Mouse (Mus musculus): Measurements from ENCODE around the gene Chrna9.

Gene Chrna9

DNA sequence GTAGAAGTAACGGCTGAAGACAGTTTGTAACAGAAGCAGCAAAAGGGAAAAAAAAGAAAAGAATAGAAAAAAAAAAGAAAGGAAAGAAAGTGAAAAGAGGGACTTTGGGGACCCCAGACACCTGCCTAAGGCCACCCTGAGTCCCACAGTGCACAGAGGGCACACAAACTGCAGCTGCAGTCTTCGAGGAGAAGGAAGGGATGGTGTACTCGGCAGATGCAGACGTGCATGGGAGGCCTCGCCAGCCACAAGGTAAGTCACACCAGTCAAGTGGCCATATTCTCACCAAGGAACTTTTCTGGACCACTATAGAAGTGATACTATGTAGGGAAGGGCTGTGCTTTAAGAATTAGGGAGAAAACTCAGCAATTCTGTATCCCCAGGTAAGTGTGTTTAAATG is at the start of gene Chrna9:
TSS of gene Chrna9 (plus strand) at position 139 of the 400 bp plus-strand sequence.
- no peak for DNase-seq (ENCODE audit: low read depth, low spot score)

DNA sequence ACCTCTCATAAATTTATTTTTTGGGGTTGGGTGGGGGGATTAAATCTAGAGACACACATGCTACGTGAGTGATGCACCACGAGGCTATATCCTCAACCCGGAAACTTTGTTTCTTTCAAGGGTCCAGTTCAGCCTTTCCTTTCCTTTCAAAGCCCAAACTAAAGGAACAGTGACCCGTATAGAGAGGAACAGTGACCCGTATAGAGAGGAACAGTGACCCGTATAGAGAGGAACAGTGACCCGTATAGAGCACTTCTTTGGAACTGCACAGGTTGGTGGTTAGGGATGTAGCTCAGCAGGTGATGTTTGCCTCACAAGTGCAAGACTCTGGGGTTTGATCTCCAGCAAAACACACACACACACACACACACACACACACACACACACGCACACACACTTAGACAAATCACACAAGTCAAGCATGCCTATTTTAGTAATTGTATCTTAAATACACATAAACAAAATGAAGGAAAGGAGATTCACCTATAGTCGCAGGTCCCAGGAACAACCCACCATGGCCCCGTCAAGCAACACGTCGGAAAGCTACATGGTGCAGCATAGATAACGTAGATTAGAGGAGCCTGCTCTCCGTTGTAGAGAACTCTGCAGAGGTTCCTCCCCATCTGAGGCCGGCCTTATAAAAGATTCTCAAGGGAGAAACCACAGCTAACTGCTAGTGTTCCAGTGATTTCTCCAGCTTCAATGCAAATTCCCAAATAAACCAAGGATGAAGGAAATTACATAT is 48.9 kb upstream of the Chrna9 start:
- no peak for DNase-seq (ENCODE audit: low read depth, low spot score)

DNA sequence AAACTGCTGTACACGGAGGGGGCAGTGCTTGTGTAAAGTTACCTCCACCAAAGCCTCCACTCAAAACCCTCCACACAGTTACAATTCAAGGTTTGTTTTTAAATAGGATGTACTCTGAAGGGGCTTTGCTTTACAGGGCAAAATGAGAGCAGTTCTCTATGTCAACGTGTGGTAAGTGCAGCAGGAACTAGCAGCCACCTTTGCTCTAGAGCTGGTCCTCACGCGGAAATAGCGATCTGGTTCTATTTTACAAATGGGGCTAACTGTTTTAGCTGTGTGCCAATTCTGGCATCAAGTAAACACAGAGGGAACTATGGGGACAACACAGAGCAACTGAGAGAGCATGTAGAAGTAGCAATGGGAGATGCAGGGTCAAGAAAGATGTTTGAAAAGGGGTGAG is 46.6 kb upstream of the Chrna9 start:
- no peak for DNase-seq (ENCODE audit: low read depth, low spot score)

DNA sequence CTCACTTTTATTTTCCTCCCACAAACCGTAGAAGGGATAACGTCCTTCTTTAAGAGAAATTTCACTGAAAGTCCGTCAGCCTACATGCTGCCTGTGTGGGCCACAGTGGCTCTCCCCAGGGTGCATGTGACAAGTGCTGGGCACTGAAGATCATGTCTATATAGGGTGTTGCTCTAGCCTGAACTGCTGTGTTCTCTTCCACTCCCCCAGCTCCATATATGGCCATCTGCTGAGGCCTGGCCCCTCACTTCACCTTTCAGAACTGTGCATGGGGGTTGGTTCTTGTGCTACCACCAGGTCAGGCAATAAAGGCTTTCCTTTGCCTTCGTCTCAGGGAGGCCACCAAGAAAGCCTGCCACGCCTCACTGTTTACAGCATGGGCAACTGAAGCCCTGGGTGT is 45.7 kb upstream of the Chrna9 start:
- DNase-seq (ENCODE audit: low read depth, low spot score) = no peak

DNA sequence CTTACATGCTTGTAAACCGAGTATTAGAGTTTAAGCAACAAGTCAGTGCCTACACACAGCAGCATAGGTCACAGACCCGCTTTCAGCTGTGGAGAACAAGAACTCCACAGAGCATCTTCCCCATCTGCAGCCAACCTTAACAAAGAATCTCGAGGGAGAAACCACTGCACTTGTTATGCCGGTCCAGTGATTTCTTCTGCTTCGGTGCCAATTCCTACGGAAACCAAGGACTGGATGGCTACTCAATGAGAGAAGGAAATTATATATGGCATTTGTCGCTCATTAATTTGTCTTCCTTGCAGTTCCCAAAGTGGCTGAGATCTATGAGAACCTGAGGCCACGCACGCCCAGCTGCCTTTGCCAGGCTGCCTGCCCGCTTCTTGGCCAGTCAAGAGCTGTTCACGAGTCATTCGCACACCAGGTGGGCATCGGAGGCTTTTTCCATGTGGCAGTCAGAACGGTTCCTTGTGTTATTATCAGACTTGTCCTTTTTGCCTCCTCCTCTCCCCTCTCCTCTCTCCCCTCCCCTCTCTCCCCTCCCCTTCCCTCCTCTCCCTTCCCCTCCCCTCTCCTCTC is 43.4 kb upstream of the Chrna9 start:
- DNase-seq (ENCODE audit: low read depth, low spot score) = no peak

DNA sequence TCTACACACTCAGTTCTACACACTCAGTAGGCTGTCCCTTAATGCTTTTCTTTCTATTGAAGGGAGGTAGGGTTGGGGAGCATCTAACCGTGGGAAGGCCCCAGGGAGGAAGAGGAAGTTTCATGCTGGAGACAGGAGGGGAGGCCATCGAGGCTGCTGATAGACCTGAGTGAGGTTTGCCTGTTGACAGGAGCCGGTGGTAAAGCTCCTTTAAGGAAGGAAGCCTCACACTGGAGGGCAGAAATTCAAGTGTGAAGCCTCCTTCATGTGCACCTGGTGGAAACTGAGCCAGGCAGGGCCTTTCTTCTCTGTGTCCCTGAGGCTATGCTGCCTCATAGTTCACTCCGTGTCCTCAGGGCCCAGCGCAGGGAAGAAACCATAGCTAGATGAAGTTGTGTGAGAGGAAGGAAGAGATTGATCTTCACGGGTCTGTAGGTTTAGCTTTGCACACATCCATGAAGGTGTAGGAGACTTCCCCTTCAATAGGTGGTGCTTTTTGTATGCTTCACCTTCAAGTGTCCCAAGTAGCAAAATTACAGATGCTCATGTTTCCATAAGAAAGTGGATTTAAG is 39.5 kb upstream of the Chrna9 start:
- DNase-seq (ENCODE audit: low read depth, low spot score) = no peak

DNA sequence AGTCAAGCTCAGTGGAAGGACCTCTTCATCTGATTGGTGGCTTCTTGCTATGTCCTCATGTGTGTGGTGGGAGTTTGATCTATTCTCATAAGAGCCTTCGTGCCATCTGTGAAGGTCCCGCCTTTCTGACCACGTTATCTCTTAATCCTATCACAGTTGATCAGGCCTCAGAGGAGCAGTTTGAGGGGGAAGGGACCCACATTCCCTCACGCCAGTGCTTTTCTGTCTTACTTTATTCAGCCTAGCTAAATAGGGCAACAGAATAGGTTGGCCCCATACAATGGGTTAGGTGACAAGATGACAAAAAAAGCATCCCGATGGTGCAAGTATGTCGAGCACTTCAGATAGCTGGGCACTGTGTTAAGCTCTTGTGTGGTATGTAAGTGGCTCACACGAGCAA is 39.0 kb upstream of the Chrna9 start:
- DNase-seq (ENCODE audit: low read depth, low spot score) = no peak

DNA sequence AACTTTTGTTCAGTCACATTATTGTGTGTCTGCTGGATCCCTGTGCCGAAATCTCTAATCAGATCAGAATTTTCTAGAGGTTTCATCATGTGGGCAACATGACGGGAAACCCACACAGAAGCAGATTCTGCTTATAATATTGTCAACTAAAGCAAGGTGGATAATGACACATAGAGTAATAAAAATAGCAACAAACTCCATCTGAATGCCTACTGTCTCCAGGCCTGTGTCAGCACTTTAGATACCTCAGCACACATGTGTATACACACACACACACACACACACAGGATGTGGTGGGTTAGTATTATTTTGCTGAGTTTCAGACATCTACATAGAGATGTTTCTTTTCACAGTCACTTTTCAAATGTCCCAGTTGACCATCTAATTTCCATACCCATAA is 37.0 kb upstream of the Chrna9 start:
- DNase-seq (ENCODE audit: low read depth, low spot score) = peak; percentile 72

DNA sequence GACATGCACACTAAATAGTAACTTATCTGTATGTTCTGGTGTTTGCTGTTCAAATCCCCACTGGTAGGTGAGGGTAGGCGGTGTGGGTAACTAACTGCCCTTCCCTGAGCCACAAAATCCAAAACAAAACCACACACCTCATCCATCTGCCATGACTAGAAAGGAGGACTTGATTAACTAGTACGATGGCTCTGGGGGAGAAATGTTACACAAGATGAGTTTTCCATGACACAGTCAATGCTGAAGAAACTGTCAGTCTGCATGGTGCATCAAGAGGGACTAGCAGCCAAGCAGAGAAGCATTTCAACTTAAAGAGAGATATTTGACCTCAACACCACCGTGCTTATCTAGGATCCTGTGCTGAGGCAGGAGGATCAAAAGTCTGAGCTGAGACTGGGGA is 36.0 kb upstream of the Chrna9 start:
- DNase-seq (ENCODE audit: low read depth, low spot score) = no peak

DNA sequence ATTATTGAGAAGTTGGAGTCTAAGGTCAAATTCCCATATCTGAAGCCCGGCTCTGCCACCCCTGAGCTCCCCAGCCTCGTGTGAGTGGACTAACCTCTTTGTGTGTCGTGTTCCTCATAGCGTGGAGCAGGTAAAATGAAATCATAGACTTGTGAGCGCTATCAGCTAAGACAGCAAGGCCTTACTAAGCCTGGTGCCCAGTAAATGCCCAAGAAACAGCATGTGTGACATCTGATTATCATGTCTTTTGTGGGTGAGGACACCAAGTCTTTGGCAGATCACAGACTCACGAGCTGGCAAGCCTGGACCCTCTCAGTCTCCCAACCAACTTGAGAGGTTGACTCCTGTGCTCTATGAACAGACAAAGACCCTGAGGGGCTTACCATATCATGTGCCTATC is 34.6 kb upstream of the Chrna9 start:
- no peak for DNase-seq (ENCODE audit: low read depth, low spot score)

DNA sequence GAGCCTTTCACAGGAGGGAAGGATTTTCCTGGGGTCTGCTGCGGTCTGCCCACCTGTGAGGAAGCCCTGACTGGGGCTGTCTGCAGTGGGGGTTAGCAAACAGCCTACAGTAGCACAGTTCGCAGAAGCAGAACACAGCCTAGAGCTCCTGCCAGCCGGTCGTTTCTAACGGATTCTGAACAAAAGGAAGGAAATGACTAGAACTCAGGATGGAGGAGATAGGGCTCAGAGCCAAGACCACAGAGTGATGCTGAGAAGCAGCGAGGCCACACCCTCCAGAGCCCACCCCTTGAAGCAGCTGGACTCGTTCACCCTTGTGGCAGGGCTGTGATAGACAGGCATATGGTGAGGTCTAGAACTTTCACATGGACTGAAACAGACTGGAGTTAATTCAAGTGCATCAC is 33.9 kb upstream of the Chrna9 start:
- peak; percentile 82 for DNase-seq (ENCODE audit: low read depth, low spot score)

DNA sequence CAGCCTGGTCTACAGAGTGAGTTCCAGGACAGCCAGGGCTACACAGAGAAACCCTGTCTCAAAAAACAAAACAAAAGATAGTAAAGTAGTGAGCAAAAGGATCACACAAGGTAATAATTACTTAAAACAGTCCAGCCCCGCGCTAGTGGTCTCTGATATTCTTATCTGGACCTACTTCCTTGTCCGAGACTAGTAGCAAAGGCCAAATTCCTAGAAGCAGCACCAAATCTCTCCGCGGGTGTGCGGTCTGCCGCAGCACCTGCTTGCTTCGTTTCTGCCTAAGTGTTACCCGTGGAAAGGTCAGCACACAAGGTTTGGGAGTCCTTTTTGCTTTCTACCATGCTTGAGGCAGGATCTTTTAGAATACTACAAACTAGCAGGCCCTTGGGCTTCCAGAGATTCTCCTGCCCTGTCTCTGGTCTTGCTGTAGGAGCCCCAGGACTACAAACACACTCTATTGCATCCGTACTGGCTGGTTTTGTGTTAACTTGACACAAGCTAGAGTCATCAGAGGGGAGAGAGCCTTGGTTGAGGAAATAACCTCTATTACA is 32.8 kb upstream of the Chrna9 start:
- no peak for DNase-seq (ENCODE audit: low read depth, low spot score)

DNA sequence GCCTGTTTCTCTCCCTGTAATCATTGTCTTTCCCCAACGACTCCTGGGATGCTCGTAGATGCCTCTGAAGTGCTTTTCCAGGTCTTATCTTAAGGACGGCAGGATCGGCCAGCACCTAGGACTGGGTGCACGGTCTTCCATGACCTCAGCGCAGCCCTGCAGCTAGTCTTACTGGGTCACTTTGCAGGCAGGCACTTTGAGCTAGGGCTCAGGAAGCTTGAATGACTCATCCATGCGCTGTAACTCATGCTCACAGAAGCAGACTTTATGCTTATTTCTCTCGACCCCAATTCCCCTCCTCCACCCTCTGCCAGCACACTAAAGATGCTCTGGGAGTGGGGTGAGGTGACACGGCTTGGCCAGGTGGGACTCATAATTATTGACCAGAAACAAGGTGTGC is 31.9 kb upstream of the Chrna9 start:
- no peak for DNase-seq (ENCODE audit: low read depth, low spot score)

DNA sequence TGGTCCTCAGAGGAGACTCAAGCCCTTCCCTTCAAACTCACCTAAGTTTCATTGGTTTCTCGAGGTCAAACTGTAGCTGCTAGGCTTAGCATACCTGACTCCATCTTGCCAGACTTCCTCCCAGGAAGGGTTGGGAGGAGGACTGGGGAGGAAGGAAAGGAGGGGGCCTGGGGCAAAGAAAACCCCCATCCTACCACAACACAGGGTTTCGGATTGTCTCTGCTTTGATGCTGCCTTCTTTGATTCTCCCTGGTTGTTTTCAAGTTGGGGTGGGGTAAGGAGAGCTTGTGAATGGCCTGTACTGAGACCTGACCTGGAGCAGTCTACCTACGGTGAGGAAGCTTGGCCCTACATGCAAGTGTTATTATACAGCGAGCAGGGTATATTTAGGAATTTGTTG is 30.2 kb upstream of the Chrna9 start:
- DNase-seq (ENCODE audit: low read depth, low spot score) = peak; percentile 69

DNA sequence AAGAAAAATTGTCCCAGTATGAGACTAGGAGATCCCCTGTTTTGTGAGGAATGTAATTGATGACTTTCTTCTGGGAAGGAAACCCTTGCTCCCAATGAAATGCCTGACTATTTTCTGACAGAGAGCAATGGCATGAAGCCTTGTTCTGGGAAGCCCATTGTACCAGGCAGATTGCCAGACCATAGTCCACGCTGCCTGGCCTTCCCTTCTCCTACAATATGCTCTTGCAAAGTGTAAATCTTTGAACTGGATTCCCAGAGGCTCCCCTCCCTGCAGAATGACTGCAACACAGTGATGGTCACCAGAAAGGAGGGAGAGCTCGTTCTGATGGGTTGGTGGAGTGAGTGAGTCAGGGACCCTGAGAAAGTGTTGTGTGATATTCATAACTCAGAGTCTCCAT is 26.0 kb upstream of the Chrna9 start:
- no peak for DNase-seq (ENCODE audit: low read depth, low spot score)

DNA sequence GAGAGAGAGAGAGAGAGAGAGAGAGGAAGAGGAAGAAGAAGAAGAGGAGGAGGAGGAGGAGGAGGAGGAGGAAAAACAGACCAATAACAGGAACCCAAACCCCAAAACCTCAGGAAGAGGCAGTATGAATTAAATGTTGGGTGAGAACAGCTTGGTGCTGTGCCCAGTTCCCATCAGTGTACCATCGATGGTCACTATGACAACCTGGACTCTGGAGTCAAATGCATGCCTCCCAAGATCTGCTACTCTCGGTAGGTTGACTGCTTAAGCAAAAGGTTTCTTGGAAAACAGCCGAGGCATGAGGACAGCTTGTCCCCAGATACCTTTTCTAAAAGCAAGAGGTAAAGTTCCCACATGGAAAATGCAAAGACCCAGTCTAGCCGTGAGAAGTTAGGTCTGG is 25.4 kb upstream of the Chrna9 start:
- no peak for DNase-seq (ENCODE audit: low read depth, low spot score)

DNA sequence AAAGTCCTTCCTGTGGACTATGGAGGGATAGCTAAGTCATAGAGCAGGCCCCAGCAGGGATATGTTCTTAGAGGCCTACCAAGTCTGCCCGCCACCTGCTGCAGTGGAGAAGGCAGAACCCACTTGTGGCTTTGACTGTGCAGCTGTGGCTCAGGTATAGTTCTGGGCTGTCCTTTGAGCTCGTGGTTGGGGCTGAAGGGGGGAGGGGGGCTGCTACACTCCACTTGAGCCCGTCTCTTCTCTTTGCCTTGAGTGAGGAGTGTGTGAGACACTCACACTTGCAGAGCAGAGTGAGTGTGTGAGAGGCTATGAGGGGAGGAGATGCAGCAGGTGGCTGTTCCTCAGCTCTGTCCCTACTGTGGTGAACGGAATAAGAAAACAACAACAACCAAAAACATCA is 24.3 kb upstream of the Chrna9 start:
- peak; percentile 43 for DNase-seq (ENCODE audit: low read depth, low spot score)

DNA sequence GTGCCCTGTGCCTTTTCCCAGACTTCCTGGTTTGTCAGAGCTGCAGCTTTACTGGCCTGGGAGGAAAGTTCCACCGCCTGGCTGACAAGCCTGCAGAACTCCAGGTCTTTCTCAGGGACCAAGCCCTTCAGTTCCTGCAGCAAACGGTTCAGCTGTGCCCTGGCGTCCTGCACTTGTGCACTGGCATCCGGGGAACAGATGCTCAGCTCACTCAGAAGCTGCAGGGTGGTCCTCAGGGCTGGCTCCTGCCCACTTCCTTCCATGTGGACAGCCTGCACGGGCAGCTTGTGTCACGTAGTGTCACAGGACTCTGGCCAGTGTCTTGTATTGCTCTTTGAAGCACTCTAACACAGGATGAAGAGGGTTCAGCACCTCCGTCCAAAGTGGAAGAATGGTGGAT is 23.0 kb upstream of the Chrna9 start:
- no peak for DNase-seq (ENCODE audit: low read depth, low spot score)

DNA sequence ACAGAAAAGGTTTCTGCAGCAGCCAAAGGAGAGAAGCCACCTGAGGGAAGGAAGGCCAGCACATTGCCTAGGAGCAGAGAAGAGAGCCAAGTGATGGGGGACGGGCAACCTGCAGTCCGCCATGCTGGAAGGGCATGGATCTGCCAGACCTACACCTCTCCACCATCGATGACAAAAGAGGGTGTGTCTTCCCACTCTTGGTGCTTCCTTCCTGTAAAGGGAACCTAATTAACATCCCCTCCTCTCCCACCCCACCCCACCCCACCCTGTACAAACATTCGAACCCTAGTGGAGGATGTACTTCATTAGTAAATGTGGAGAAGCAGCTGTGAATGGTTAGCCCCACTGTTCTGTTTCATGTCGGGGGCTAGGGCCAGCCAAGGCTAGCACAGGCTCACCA is 22.5 kb upstream of the Chrna9 start:
- DNase-seq (ENCODE audit: low read depth, low spot score) = no peak

DNA sequence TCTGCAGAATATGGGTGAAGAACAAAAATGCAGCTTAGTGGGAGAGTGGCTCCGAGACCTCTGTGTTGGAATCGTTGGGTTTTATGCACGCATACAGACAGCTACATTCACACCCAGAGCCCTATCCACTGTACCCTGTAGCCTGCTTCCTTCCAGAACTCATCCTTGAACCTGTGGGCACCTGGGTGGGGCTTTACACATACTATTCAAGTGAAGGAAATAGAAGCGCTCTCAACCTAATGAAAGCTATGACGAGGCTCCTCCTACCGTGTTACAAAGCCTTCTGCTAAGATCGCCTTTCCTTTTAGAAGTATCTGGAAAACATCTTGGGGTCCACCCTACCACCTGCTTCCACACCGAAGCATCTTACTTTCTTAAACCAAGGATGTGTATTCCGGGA is 21.6 kb upstream of the Chrna9 start:
- DNase-seq (ENCODE audit: low read depth, low spot score) = no peak

DNA sequence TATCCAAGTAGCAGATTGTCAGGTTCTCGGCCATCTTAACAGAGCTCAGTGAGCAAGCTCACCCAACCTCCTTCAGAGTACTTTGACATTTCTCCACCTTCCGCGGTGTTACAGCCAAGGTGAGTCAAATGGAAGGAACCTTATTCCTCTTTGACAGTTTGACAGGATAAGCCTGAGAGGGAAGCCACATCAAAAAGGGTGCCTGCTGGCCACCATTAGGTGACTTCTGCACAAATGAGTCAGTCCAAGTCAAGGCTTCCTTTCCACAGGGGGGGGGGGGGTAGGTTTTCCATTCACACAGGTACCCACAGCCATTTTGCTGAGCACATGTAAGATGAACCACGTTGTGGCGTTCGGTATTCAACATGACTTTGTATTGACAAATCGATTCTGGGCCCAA is 20.4 kb upstream of the Chrna9 start:
- peak; percentile 56 for DNase-seq (ENCODE audit: low read depth, low spot score)

DNA sequence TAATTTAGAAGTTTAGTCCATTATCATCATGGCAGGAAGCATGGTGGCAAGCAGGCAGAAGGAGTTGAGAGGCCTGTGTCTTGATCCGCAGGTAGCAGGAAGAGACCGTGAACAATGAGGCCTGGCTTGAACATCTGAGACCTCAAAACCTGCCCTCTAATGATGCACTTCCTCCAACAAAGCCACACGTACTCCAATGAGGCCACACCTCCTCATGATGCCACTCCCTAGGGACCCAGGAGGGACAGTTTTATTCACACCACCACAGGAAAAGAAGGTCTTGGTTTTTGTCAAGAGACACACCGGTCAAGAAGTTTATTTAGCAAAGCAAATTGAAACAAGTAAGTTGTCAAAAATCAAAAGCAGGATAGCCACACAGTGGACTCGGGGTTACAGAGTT is 17.8 kb upstream of the Chrna9 start:
- DNase-seq (ENCODE audit: low read depth, low spot score) = no peak

DNA sequence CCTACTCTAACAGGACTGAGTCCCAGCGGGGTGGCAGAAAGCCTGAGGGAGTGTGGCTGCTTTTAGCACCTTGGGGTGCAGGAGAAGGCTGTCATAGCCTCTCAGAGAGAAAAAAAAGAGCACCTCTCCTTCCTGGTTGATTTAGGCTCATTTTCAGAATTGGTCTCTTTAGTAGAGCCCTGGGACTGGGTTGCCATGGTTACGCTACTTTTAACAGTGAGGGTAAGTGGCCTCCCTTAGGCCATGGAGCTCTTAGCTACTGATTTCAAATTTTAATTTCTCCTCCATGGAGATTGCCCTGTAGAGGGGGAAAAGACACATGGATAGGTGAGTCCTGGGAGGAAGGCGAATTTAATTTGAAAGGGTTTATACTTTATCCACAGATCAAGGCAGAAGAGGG is 16.1 kb upstream of the Chrna9 start:
- peak; percentile 53 for DNase-seq (ENCODE audit: low read depth, low spot score)

All from CD4-positive helper T cell, adult 2 months (primary cell).